Mouse (Mus musculus): ENCODE measurements around the gene Erf. TPM values are rescaled to one million over a fixed set of nuclear protein-coding genes. Genes with fewer than 3 reads are reported as not detected.
A peak's percentile ranks its signal among the peaks of the same experiment; 100 is the strongest.

Gene Erf
- total RNA-seq (2015) (5.2 and 5.6 TPM in 2 replicates), total RNA-seq (2017) (6.6 and 6.9 TPM in 2 replicates)

DNA sequence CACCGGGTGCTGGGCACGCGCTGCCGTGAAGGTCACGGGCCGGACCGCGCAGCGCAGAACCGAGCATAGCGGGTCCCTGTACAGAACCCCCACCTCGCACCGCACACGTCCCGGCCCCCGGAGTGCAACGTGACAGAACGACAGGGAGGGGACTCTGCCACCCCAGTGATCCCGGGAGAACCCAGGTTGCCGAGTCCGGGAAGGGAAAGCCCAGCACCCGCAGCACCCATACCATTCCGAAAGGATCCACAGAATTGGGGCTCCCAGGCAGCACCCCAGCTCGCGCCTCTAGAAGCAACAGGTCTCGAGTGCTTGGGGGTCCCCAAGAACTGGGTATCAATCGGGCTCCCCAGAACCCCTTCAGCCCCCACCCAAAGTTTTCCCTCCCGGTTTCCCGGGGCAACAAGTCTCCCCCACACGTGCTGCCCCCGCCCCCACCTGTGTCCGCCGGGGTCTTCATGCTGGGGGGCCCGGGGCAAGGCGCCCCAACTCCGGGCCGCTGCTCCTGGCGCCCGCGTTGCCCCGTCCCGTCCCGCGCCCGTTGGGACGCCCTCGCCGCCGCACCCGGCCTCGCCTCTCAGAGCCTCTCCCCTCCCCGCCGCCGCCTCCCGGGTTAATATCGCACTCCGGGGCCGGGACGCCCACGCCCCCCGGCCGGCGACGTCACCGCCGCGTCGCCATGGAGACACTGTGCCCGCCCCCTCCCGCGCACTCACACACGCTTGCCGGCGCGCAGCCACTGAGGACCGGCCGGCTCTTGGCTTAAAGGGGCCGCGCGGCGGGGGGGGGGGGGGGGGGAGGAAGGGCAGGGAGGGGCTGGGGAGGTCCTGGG lies at the start of gene Erf:
TSS of gene Erf (minus strand) at position 621 of the 832 bp plus-strand sequence.
- peak; percentile 85 for ATAC-seq (replicated peaks; ENCODE audit: poor library complexity)

DNA sequence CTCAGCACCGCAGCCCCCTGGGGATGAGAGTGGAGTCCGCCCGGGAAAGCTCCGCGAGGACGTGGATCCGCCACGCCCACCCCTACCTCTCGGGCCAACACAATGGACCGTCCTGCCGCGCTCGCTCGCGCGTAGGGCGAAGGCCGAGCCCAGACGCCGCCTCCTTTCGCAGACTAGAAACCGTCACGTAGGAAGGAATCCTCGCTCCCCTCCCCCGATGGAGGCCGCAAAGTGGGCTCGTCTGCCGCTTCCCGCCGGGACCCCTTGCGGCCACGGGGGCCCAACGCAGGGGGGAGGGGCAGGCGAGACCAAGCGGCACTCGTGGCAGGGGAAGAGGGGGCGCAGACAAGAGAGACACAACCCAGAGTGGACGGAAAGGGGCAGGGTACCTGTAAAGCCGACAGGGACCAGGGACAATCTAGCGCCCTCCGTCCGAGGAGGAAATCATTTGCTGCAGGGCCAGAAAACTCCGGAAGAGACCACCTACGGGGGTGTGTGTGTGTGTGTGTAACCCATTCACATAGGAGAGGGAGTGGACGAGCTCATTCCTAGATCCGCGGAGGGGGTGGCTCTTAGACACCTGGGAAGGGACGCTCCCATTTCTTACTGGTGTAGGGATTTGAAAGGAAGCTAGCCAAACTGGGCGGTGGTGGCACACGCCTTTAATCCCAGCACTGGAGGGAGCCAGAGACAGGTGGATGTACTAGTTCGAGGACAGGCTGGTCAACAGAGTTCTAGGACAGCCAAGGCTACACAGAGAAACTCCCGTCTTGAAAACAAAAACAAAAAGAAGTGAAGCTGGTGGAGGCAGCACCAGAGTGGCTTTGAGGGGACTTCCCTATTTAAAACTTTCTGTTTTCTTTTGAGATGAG lies 47.1 kb upstream of the Erf start, which contains the start of gene Pafah1b3:
TSS of gene Pafah1b3 (minus strand) at position 533 of the 872 bp plus-strand sequence.
- ATAC-seq (replicated peaks; ENCODE audit: poor library complexity): peak; percentile 67

DNA sequence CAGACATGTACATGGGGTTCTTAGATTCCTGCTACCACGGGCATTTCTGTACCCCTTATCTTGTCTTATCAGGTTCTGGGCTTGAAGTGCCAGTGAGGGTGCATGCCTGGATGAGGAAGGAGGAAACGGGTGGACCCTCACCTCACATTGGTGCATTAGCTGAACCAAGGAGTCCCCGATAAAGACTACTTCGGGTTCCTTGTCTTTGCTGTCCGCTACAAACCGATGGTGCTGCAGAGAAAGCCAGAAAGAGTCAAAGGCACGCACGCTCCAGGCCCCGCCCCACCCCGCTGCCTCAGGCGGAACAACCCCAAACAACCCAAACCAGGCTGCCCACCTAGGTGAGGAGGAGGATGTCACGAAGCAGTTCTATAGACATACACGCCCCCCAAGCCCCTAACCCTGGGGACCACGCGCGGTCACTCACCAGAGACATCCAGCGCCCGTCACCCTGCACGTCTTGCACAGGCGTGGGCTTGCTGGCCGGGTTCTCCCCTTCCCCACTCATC lies 46.4 kb upstream of the Erf start:
- ATAC-seq (replicated peaks; ENCODE audit: poor library complexity): peak; percentile 49

DNA sequence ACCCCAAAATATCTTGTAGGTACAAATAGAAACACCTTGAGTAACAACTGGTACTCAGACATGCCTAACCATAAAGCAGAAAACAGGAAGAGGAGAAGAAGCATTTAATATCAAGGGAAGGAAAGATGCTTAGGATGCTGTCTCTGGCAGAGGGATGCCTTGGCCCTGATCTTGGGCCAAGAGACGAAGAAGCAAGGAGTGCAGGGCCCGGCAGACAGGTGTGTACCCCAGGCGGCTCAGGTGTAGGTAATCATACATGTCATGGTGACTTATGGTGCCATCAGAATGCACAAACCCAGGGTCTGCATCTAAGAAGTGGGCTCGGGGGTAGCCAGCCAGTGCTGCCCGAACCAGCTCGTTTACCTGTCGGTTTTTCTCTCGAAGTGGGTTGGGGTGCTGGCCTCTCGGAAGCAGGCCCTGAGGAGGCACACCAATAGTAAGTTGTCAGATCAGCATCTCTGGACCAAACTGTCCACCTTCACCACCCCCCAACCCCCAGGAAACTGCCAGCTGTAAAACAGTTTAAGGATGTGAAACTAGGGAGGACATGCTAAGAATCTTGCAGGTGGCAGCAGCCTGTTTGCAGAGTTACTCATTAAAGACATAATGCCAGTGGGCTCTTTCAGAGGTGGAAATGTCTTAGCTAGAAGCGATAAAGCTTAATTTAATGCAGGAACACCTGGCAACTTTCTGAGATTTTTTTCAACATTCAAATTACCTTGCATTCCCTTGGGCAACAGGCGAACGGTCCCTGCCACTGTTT lies 44.6 kb upstream of the Erf start:
- no peak for ATAC-seq (replicated peaks; ENCODE audit: poor library complexity)

DNA sequence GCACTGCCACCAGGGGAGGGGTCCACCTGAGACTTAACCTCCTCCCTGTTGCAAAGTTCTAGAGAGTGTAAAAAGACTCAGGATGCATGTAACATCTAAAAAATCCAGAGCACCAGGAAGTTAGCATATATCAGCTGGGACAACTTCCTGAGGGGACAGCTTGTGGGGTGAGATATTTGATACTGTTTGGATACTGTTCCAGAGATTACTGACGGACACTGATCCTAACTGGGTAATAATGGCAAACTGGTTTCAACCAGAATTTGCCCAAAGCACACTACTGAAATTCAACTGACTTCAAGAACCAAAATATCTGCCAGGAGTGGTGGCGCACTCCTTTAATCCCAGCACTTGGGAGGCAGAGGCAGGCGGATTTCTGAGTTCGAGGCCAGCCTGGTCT lies 43.9 kb upstream of the Erf start:
- ATAC-seq (replicated peaks; ENCODE audit: poor library complexity): no peak

DNA sequence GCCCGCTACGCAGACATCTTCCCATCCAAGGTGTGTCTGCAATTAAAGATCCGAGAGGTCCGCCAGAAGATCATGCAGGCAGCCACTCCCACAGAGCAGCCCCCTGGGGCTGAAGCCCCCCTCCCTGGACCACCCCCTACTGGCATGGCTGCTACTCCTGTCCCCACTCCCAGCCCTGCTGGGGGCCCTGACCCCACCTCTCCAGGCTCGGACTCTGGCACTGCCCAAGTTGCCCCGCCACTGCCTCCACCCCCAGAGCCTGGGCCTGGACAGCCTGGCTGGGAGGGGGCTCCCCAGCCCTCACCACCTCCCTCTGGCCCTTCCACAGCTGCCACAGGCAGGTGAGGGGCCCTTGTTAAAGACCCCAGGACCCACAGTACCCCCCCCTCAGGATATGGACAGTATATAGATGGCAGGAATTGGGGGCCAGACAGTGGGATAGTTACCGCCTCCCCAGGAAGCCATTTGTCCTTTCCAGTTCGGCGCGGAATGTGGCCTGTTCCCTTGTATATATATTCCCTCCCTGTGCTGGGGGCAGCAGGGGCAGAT lies 42.7 kb upstream of the Erf start:
- no peak for ATAC-seq (replicated peaks; ENCODE audit: poor library complexity)

DNA sequence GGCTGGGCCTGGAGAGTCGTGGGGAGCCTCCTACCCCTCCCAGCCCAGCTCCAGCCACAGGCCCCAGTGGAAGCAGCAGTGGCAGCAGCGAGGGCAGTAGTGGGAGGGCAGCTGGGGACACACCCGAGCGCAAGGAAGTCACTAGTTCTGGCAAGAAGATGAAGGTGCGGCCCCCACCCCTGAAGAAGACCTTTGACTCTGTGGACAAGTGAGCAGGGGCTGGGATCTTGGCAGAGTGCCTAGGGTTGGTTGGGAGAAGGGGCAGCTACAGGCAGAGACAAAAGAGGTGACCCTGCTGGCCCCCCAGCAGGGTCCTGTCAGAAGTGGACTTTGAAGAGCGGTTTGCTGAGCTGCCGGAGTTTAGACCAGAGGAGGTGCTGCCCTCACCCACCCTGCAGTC lies 41.5 kb upstream of the Erf start:
- no peak for ATAC-seq (replicated peaks; ENCODE audit: poor library complexity)

DNA sequence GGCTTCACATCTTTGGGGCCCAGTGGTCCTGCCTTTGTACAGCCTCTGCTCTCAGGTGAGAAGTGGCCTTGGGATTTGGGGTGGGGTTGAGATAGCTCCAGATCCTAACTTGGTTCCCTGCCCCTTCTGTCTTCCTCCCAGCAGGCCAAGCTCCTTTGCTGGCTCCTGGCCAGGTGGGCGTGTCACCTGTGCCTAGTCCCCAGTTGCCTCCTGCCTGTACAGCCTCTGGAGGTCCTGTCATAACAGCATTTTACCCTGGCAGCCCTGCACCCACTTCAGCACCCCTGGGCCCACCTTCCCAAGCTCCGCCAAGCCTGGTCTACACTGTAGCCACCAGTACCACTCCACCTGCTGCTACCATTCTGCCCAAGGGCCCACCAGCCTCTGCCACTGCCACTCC lies 40.4 kb upstream of the Erf start:
- peak; percentile 34; the same call in 1 of the 2 replicates for ATAC-seq (replicated peaks; ENCODE audit: poor library complexity)

DNA sequence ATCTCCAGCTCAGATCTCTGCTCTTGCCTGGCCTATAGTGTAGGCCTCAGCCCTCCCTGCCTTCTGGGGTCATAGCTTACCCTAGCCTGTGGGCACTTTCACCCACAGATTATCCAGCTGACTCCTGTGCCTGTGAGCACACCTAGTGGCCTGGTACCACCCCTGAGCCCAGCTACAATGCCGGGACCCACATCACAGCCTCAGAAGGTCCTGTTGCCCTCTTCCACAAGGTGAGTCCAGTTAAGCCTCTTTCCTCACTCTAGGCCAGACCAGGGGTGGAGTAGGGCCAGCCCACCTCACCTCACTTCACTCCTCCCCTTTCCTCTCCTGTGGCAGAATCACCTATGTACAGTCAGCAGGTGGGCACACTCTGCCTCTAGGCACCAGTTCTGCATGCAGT lies 39.9 kb upstream of the Erf start:
- ATAC-seq (replicated peaks; ENCODE audit: poor library complexity): no peak

DNA sequence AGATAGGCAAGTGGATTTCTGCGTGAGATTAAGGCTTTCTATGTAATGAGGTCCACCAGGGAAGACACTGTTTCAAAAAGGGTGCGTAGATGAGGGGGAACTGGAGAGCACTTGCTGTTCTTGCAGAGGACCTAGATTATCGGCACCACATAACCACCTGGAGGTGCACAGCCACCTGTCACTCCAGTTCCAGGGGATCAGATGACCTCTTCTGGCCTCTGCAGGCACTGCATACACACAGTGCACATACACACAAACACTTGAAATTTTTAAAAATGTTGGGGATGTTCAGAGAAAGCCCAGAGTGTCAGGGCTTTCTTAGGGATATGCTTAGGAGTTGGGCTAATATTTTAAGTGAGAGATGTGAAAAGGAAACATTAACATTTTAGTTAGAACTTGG lies 39.4 kb upstream of the Erf start:
- no peak for ATAC-seq (replicated peaks; ENCODE audit: poor library complexity)

DNA sequence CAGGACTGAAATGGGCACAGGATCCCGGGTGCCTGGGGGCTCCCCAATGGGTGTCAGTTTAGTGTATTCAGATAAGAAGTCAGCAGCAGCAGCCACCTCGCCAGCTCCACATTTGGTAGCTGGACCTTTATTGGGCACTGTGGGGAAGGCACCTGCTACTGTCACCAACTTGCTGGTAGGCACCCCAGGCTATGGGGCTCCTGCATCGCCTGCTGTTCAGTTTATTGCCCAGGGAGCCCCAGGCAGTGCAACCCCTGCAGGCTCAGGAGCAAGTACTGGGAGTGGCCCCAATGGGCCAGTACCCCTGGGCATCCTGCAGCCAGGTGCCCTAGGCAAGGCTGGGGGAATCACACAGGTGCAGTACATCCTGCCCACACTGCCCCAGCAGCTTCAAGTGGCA lies 38.2 kb upstream of the Erf start:
- no peak for ATAC-seq (replicated peaks; ENCODE audit: poor library complexity)

DNA sequence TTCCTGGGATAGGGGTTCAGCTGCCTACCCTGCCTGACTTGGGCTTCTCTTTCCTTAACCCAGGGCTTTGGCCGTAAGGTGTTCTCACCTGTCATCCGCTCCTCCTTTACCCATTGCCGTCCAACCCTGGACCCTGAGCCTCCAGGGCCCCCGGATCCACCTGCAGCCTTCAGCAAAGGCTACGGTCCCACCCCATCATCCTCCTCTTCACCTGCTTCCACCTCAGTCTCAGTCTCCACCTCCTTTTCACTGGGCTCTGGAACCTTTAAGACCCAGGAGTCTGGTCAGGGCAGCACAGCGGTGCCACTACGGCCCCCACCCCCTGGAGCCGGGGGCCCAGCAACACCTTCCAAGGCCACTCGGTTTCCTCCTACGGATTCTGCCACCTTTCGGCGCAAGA lies 37.5 kb upstream of the Erf start:
- ATAC-seq (replicated peaks; ENCODE audit: poor library complexity): no peak

DNA sequence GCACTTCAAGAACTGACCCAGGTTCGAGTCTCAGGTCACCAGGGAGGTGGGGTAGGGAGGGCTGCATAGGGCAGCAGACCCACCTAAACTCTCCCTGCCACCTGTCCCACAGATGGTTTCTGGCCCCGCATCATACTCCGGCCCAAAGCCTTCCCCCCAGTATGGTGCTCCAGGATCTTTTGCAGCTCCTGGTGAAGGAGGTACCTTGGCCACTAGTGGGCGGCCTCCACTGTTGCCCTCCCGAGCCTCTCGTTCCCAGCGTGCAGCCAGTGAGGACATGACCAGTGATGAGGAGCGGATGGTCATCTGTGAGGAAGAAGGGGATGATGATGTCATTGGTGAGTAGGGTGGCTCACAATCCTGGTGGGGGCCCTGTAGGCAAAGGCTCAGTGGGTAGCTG lies 36.4 kb upstream of the Erf start:
- no peak for ATAC-seq (replicated peaks; ENCODE audit: poor library complexity)

DNA sequence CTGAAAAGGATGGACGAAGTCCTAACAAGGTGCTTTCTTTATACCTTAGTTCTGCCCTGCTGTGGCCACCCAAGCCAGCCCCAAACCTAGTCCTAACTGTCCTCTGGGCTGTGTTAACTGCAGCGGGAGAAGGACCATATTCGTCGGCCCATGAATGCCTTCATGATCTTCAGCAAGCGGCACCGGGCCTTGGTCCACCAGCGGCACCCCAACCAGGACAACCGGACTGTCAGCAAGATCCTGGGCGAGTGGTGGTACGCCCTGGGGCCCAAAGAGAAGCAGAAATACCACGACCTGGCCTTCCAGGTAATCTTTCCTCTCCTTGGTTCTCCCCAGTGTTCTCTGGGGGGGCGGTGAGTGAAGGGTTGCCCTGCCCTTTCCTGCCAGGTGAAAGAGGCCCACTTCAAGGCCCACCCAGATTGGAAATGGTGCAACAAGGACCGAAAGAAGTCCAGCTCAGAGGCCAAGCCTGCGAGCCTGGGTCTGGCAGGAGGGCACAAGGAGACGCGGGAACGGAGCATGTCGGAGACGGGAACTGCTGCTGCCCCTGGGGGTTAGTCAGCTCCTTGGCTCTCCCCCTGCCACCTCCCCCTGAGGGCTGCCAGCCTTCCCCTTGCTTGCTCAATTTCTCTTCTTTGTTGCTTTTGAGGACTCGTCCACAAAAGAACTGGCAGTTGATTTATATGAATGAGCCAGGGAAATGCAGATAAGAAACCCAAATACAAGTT lies 35.1 kb upstream of the Erf start:
- no peak for ATAC-seq (replicated peaks; ENCODE audit: poor library complexity)

DNA sequence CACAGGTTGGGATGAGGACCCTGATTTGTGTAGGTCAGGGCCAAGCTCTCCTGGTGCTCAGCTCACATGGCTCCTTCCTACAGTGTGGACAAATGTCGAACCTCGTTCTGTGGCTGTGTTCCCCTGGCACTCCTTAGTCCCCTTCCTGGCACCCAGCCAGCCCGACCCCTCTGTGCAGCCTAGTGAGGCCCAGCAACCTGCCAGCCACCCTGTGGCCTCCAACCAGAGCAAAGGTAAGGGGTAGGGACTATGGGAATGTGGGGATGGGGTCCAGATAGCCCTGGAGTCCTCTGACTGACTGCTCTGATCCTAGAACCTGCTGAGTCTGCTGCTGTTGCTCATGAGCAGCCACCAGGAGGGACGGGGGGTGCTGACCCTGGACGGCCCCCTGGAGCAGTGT lies 34.2 kb upstream of the Erf start:
- ATAC-seq (replicated peaks; ENCODE audit: poor library complexity): no peak

DNA sequence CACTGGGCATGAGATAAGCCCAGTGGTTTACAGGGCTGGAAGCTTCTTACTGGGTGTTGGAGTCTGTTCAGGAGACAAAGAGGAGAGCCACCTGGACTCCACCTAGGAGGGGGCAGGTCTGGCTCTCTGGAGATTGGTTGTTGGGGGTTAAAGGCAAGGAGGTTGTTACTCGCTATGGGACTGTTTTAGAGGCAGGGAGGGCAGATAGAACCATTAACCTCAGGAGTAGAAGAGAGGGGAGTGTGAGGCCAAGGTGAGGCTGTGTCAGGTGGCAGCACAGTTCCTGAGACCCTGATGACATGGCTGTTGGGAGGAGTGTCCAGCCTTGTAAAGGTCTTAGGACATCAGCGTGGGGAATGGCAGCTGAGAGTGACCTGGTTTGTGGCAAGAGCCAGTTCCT lies 33.6 kb upstream of the Erf start:
- ATAC-seq (replicated peaks; ENCODE audit: poor library complexity): no peak

DNA sequence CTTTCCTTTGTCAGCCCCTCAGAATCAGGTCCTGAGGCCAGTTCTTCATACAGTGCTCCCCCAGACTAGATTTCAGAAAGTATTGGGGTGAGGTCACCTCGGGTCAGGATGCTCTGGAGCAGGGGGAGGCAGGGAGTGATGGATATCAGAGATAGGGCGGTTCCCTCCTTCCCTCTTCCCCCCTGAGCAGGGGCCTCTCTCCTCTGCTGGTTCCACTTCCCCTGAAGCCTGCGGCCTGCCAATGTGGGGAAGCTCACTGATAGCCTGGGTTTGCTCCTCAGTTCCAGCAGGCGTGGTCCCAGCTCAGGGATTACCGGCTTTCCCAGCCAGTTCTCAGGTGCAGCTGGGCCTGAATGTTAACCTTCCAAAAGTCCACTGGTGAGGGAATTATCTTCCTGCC lies 33.1 kb upstream of the Erf start:
- ATAC-seq (replicated peaks; ENCODE audit: poor library complexity): peak; percentile 15

DNA sequence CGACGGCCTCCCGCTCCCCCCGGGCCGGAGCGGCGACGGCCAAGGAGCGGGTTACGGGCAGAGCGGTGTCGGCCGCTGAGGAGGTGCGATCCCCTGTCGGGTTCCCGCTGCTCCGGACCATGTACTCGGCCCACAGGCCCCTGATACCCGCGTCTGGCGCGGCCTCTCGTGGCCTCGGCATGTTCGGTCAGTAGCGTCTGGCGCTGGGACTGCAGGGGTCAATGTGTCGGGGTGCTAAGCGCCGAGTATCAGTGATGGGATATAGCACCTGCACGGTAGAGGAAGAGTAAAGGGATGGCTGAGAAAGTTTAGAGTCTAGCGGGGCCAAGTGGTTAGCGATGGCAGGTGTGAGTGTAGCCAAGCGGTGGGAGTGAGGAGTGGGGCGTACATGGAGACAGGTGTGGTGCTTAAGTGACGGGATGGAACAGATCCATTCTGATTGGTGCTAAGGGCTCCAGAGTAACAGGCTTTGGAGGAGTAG lies 32.2 kb upstream of the Erf start:
- no peak for ATAC-seq (replicated peaks; ENCODE audit: poor library complexity)

DNA sequence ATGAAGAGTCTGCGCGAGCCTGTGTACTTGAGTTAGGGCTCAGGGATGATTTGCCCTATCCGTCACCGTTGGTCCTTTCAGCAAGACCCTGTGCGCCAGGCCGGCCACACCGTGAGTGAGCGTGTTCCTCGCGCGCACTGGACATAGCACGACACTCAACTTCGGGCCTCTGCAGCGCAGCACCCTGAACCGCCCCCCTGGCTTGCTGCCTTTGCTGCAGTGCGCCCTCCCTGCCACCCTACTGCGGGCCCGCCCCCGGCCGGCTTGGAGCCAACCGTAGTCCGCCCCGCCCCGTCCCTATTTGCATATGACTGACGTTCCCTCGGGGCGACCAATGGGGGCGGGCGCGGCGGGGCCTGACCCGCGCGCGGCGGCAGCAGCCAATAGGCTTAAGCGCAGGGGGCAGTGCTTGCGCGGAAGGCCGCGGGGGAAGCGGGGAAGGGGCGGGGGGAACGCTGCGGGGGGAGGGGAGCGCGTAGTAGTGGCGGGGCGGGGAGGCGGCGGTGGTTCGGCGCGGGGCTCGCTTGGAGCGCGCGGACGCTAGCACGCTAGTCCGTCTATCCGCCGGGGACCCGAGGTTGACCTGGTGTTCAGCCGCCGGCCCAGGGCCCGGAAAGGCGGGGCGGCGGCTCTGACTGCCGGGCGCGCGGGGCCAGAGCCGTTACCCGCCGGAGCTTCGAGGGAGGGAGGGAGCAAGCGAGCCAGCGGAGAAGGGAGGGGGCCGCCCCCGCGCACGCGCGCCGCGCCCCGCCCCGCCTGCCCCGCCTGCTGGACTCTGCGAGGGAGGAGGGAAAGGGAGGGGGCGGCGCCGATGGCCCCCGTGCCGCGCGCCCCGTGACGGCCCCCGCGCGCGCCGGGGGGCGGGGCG lies 31.4 kb upstream of the Erf start:
- peak; percentile 59 for ATAC-seq (replicated peaks; ENCODE audit: poor library complexity)

Measured in megakaryocyte progenitor cell, adult 5-6 weeks (primary cell).